Mouse (Mus musculus): ENCODE measurements around the gene Slc10a4. TPM values are rescaled to one million over a fixed set of nuclear protein-coding genes. Genes with fewer than 3 reads are reported as not detected.

The Slc10a4 gene
- polyA plus RNA-seq, 1 experiment from 2014 or later = 30.4 TPM

GRCm38 (mm10) chr5:73032481-73032880 lies 25.8 kb downstream of the Slc10a4 start:
- no peaks in the 10 kb centered on the region for H3K27me3 ChIP-seq
- no peak overlapping the region for H3K4me3 ChIP-seq
- whole genome bisulfite sequencing = 87% methylated on average over 11 of the region's 11 CpGs
- H3K9ac ChIP-seq = no peak overlapping the region
- no peaks in the 10 kb centered on the region for H3K9me3 ChIP-seq
- no peak overlapping the region for H3K4me2 ChIP-seq
- H3K4me1 ChIP-seq (replicated peaks) = no peaks in the 10 kb centered on the region
- H3K36me3 ChIP-seq = peaks cover 73% of the 10 kb centered on the region
- ATAC-seq (ENCODE audit: low FRiP score) = no peak
- no peak overlapping the region for H3K27ac ChIP-seq

- no peaks in the 10 kb centered on the region for H3K4me1 ChIP-seq (replicated peaks)
- H3K36me3 ChIP-seq = peaks cover 62% of the 10 kb centered on the region
- ATAC-seq (ENCODE audit: low FRiP score) = no peak
- H3K9me3 ChIP-seq = no peaks in the 10 kb centered on the region
- no peak overlapping the region for H3K4me3 ChIP-seq
- WGBS = 97% methylated on average over 2 of the region's 2 CpGs
- H3K4me2 ChIP-seq = no peak overlapping the region
- H3K27ac ChIP-seq = no peak overlapping the region
- no peak overlapping the region for H3K9ac ChIP-seq
- no peaks in the 10 kb centered on the region for H3K27me3 ChIP-seq
Observed at GRCm38 (mm10) chr5:73044055-73044454, 37.4 kb downstream of the Slc10a4 start.

- 84% methylated on average over 7 of the region's 7 CpGs for WGBS
- H3K27ac ChIP-seq = no peak overlapping the region
- peaks cover 85% of the 10 kb centered on the region for H3K36me3 ChIP-seq
- H3K4me2 ChIP-seq = no peak overlapping the region
- H3K4me1 ChIP-seq (replicated peaks) = no peaks in the 10 kb centered on the region
- no peak for ATAC-seq (ENCODE audit: low FRiP score)
- H3K9me3 ChIP-seq = no peaks in the 10 kb centered on the region
- H3K4me3 ChIP-seq = no peak overlapping the region
- no peaks in the 10 kb centered on the region for H3K27me3 ChIP-seq
- H3K9ac ChIP-seq = no peak overlapping the region
Observed at GRCm38 (mm10) chr5:73047651-73048245, 41.1 kb downstream of the Slc10a4 start.

GRCm38 (mm10) chr5:73053933-73054332 lies 47.2 kb downstream of the Slc10a4 start:
- peaks cover 86% of the 10 kb centered on the region for H3K36me3 ChIP-seq
- H3K9me3 ChIP-seq = no peaks in the 10 kb centered on the region
- ATAC-seq (ENCODE audit: low FRiP score) = no peak
- H3K27me3 ChIP-seq = no peaks in the 10 kb centered on the region
- H3K27ac ChIP-seq = no peak overlapping the region
- WGBS = 96% methylated on average over 8 of the region's 8 CpGs
- H3K4me3 ChIP-seq = no peak overlapping the region
- no peak overlapping the region for H3K4me2 ChIP-seq
- H3K4me1 ChIP-seq (replicated peaks) = no peaks in the 10 kb centered on the region
- H3K9ac ChIP-seq = no peak overlapping the region

- no peak overlapping the region for H3K4me3 ChIP-seq
- H3K27ac ChIP-seq = no peak overlapping the region
- H3K36me3 ChIP-seq = peaks cover 64% of the 10 kb centered on the region
- 91% methylated on average over 6 of the region's 6 CpGs for WGBS
- H3K27me3 ChIP-seq = no peaks in the 10 kb centered on the region
- H3K4me1 ChIP-seq (replicated peaks) = peaks cover 1% of the 10 kb centered on the region
- no peak overlapping the region for H3K9ac ChIP-seq
- no peak for ATAC-seq (ENCODE audit: low FRiP score)
- H3K4me2 ChIP-seq = no peak overlapping the region
- no peaks in the 10 kb centered on the region for H3K9me3 ChIP-seq
Observed at GRCm38 (mm10) chr5:73056457-73056856, 49.8 kb downstream of the Slc10a4 start.

- no peak overlapping the region for H3K4me3 ChIP-seq
- no peaks in the 10 kb centered on the region for H3K9me3 ChIP-seq
- no peak overlapping the region for H3K27ac ChIP-seq
- WGBS = 97% methylated on average over 5 of the region's 5 CpGs
- H3K9ac ChIP-seq = no peak overlapping the region
- H3K27me3 ChIP-seq = no peaks in the 10 kb centered on the region
- no peak overlapping the region for H3K4me2 ChIP-seq
- no peak for ATAC-seq (ENCODE audit: low FRiP score)
- peaks cover 59% of the 10 kb centered on the region for H3K36me3 ChIP-seq
- H3K4me1 ChIP-seq (replicated peaks) = peaks cover 6% of the 10 kb centered on the region
Observed at GRCm38 (mm10) chr5:73056937-73057336, 50.3 kb downstream of the Slc10a4 start.

GRCm38 (mm10) chr5:73061506-73062155 lies 54.9 kb downstream of the Slc10a4 start:
- no peaks in the 10 kb centered on the region for H3K9me3 ChIP-seq
- peak overlapping the region; percentile 66 for H3K27ac ChIP-seq
- ATAC-seq (ENCODE audit: low FRiP score) = no peak; the same call in 1 of the 2 replicates
- H3K4me2 ChIP-seq = no peak overlapping the region
- H3K27me3 ChIP-seq = no peaks in the 10 kb centered on the region
- H3K36me3 ChIP-seq = peaks cover 42% of the 10 kb centered on the region
- H3K4me3 ChIP-seq = no peak overlapping the region
- no peak overlapping the region for H3K9ac ChIP-seq
- 51% methylated on average over 11 of the region's 11 CpGs for WGBS
- peaks cover 10% of the 10 kb centered on the region for H3K4me1 ChIP-seq (replicated peaks)

Other genes with a start within 250 kb of the Slc10a4 start
- gene Tec, start 138.4 kb upstream of the Slc10a4 start, polyA plus RNA-seq (2015; fragmentation: Nextera tagmentation; extraction: Ambion mirVana) = 7.0 and 9.8 TPM in 2 replicates
- gene Slain2, start 92.6 kb upstream of the Slc10a4 start, polyA plus RNA-seq (2015; fragmentation: Nextera tagmentation; extraction: Ambion mirVana) = 15.7 and 17.4 TPM in 2 replicates
- gene Gm10135, start 32.2 kb upstream of the Slc10a4 start, polyA plus RNA-seq (2015; fragmentation: Nextera tagmentation; extraction: Ambion mirVana) = not detected in 2 replicates
- 45.5 and 47.7 TPM in 2 replicates for gene Fryl, start 249.7 kb downstream of the Slc10a4 start, polyA plus RNA-seq (2015; fragmentation: Nextera tagmentation; extraction: Ambion mirVana)

Measured in hindbrain, embryonic 13.5 days (tissue).